Mouse (Mus musculus) CH12.LX (cell line): ENCODE data around the gene Ski. TPM values are rescaled to one million over a fixed set of nuclear protein-coding genes. Genes with fewer than 3 reads are reported as not detected.
A peak's percentile ranks its signal among the peaks of the same experiment; 100 is the strongest.

Source experiments
- DNase-seq: peaks from one replicate; pipeline ENCODE4 v3.0.0-alpha.2; 2013; ENCODE audit errors: extremely low read depth
- H3K27ac ChIP-seq: 2 replicates; pipeline ENCODE4 v1.5.1; 2012; ENCODE audit warnings: low read depth, mild to moderate bottlenecking, control low read depth, moderate library complexity; ENCODE audit not compliant: insufficient read depth
- H3K27me3 ChIP-seq: replicated peaks from 2 replicates; pipeline ENCODE3; 2012; ENCODE audit warnings: inconsistent platforms
- H3K36me3 ChIP-seq, 2 experiments: replicated peaks in 1 of 2; 2 replicates each; pipeline versions ENCODE3 to v1.6.1; 2012; ENCODE audit warnings: inconsistent platforms in 1 of 2, low read length in 1 of 2, mild to moderate bottlenecking in 1 of 2, mixed read lengths in 1 of 2, moderate library complexity in 1 of 2; ENCODE audit not compliant: control insufficient read depth in 1 of 2, insufficient read depth in 1 of 2
- H3K4me1 ChIP-seq, 2 experiments: 2 replicates each; pipeline ENCODE4 v1.6.1; 2012; ENCODE audit warnings: inconsistent platforms in 1 of 2, moderate library complexity in 1 of 2; ENCODE audit not compliant: insufficient read depth in 2 of 2, control insufficient read depth in 1 of 2
- H3K4me2 ChIP-seq: 2 replicates; pipeline ENCODE4 v1.6.1; 2012; ENCODE audit warnings: low read depth, mild to moderate bottlenecking, control low read depth; ENCODE audit not compliant: poor library complexity, insufficient read depth, severe bottlenecking
- H3K4me3 ChIP-seq, 3 experiments: fragments of 150-350 bp in 1 of 3; sonication (generic) in 1 of 3; replicated peaks in 1 of 3; 2 replicates each; pipeline versions ENCODE3 to v1.5.1; 2011 to 2012; ENCODE audit warnings: low read depth in 2 of 3, low read length in 2 of 3, mild to moderate bottlenecking in 2 of 3, moderate library complexity in 2 of 3, control low read depth in 1 of 3, improper control_type of control experiment in 1 of 3, inconsistent platforms in 1 of 3, mixed read lengths in 1 of 3; ENCODE audit not compliant: poor library complexity in 1 of 3
- H3K79me2 ChIP-seq: replicated peaks from 2 replicates; pipeline ENCODE4 v1.6.1; 2012; ENCODE audit warnings: mild to moderate bottlenecking, moderate library complexity; ENCODE audit not compliant: control insufficient read depth, poor library complexity, insufficient read depth, severe bottlenecking; ENCODE audit errors: extremely low read depth
- H3K9ac ChIP-seq: 2 replicates; pipeline ENCODE4 v1.6.1; 2012; ENCODE audit warnings: low read depth, mild to moderate bottlenecking, control low read depth, moderate library complexity; ENCODE audit not compliant: insufficient read depth
- H3K9me3 ChIP-seq: replicated peaks from 2 replicates; pipeline ENCODE3; 2012; ENCODE audit warnings: low read length, inconsistent platforms, mixed read lengths
- BHLHE40 ChIP-seq: IDR thresholded peaks from 2 replicates; pipeline ENCODE4 v1.6.1; 2011; ENCODE audit warnings: mild to moderate bottlenecking, low read depth, low read length, improper control_type of control experiment
- CHD1 ChIP-seq: IDR thresholded peaks from 2 replicates; pipeline ENCODE4 v1.6.1; 2012; ENCODE audit warnings: low read depth, low read length, improper control_type of control experiment, inconsistent platforms
- CHD2 ChIP-seq: IDR thresholded peaks from 2 replicates; pipeline ENCODE4 v1.6.1; 2011; ENCODE audit warnings: low read length, improper control_type of control experiment
- E2F4 ChIP-seq: IDR thresholded peaks from 2 replicates; pipeline ENCODE4 v1.6.1; 2011; ENCODE audit warnings: low read depth, low read length, improper control_type of control experiment; ENCODE audit not compliant: insufficient replicate concordance
- ELF1 ChIP-seq: IDR thresholded peaks from 2 replicates; pipeline ENCODE4 v1.6.1; 2014; ENCODE audit warnings: low read depth, mild to moderate bottlenecking, inconsistent platforms, low read length, improper control_type of control experiment
- ETS1 ChIP-seq: conservative IDR thresholded peaks from 2 replicates; pipeline ENCODE4 v1.6.1; 2012; ENCODE audit warnings: low read depth, mild to moderate bottlenecking, inconsistent platforms, low read length, improper control_type of control experiment, moderate library complexity
- GABPA ChIP-seq: IDR thresholded peaks from 2 replicates; pipeline ENCODE4 v1.6.1; 2012; ENCODE audit warnings: low read depth, low read length, improper control_type of control experiment, inconsistent platforms; ENCODE audit not compliant: insufficient replicate concordance
- HCFC1 ChIP-seq: IDR thresholded peaks from 2 replicates; pipeline ENCODE4 v1.6.1; 2012; ENCODE audit warnings: low read depth, mild to moderate bottlenecking, inconsistent platforms, low read length, improper control_type of control experiment
- JUN ChIP-seq: IDR thresholded peaks from 2 replicates; pipeline ENCODE4 v1.6.1; 2011; ENCODE audit warnings: low read depth, mild to moderate bottlenecking, low read length, improper control_type of control experiment, moderate library complexity; ENCODE audit not compliant: insufficient read depth
- KAT2A ChIP-seq: IDR thresholded peaks from 2 replicates; pipeline ENCODE4 v1.6.1; 2012; ENCODE audit warnings: low read length, improper control_type of control experiment, inconsistent platforms; ENCODE audit not compliant: insufficient replicate concordance
- MAFK ChIP-seq: IDR thresholded peaks from 2 replicates; pipeline ENCODE4 v1.6.1; 2011; ENCODE audit warnings: low read length, improper control_type of control experiment; ENCODE audit not compliant: insufficient replicate concordance
- MAZ ChIP-seq: IDR thresholded peaks from 2 replicates; pipeline ENCODE4 v1.6.1; 2012; ENCODE audit warnings: low read depth, mild to moderate bottlenecking, inconsistent platforms, low read length, improper control_type of control experiment, moderate library complexity
- MEF2A ChIP-seq: IDR thresholded peaks from 2 replicates; pipeline ENCODE4 v1.6.1; 2014; ENCODE audit warnings: low read depth, mild to moderate bottlenecking, inconsistent platforms, low read length, improper control_type of control experiment, borderline replicate concordance
- MXI1 ChIP-seq: IDR thresholded peaks from 2 replicates; pipeline ENCODE4 v1.6.1; 2011; ENCODE audit warnings: mild to moderate bottlenecking, low read depth, low read length, improper control_type of control experiment
- MYC ChIP-seq: IDR thresholded peaks from 2 replicates; pipeline ENCODE4 v1.6.1; 2011; ENCODE audit warnings: low read depth, mild to moderate bottlenecking, improper control_type of control experiment, low read length
- PAX5 ChIP-seq: IDR thresholded peaks from 2 replicates; pipeline ENCODE4 v1.6.1; 2012; ENCODE audit warnings: low read length, inconsistent platforms, mixed read lengths
- POLR2A ChIP-seq: IDR thresholded peaks from 2 replicates; pipeline ENCODE4 v1.6.1; 2011; ENCODE audit warnings: low read depth, mild to moderate bottlenecking, improper control_type of control experiment, low read length
- RAD21 ChIP-seq: IDR thresholded peaks from 2 replicates; pipeline ENCODE4 v1.6.1; 2011; ENCODE audit warnings: low read depth, mild to moderate bottlenecking, low read length, improper control_type of control experiment, moderate library complexity
- RCOR1 ChIP-seq: conservative IDR thresholded peaks from 2 replicates; pipeline ENCODE4 v1.6.1; 2012; ENCODE audit warnings: low read depth, mild to moderate bottlenecking, inconsistent platforms, low read length, improper control_type of control experiment
- SIN3A ChIP-seq: IDR thresholded peaks from 2 replicates; pipeline ENCODE4 v1.6.1; 2012; ENCODE audit warnings: low read length, improper control_type of control experiment, inconsistent platforms
- TBP ChIP-seq: conservative IDR thresholded peaks from 2 replicates; pipeline ENCODE4 v1.6.1; 2011; ENCODE audit warnings: low read depth, low read length, improper control_type of control experiment
- TCF12 ChIP-seq: IDR thresholded peaks from 2 replicates; pipeline ENCODE4 v1.6.1; 2014; ENCODE audit warnings: low read depth, mild to moderate bottlenecking, inconsistent platforms, low read length, improper control_type of control experiment
- UBTF ChIP-seq: IDR thresholded peaks from 2 replicates; pipeline ENCODE4 v1.6.1; 2012; ENCODE audit warnings: low read depth, mild to moderate bottlenecking, inconsistent platforms, low read length, improper control_type of control experiment, moderate library complexity
- USF1 ChIP-seq: IDR thresholded peaks from 2 replicates; pipeline ENCODE4 v1.6.1; 2014; ENCODE audit warnings: low read depth, mild to moderate bottlenecking, inconsistent platforms, low read length, improper control_type of control experiment
- USF2 ChIP-seq: conservative IDR thresholded peaks from 2 replicates; pipeline ENCODE4 v1.6.1; 2011; ENCODE audit warnings: low read depth, low read length, improper control_type of control experiment
- ZC3H11A ChIP-seq: IDR thresholded peaks from 2 replicates; pipeline ENCODE4 v1.6.1; 2012; ENCODE audit warnings: low read depth, mild to moderate bottlenecking, inconsistent platforms, low read length, improper control_type of control experiment
- ZKSCAN1 ChIP-seq: IDR thresholded peaks from 2 replicates; pipeline ENCODE4 v1.6.1; 2012; ENCODE audit warnings: low read depth, inconsistent platforms, low read length, improper control_type of control experiment, borderline replicate concordance
- ZMIZ1 ChIP-seq: IDR thresholded peaks from 2 replicates; pipeline ENCODE4 v1.6.1; 2012; ENCODE audit warnings: low read depth, mild to moderate bottlenecking, inconsistent platforms, low read length, improper control_type of control experiment
- ZNF384 ChIP-seq: IDR thresholded peaks from 2 replicates; pipeline ENCODE4 v1.6.1; 2012; ENCODE audit warnings: low read depth, low read length, improper control_type of control experiment, inconsistent platforms
- dilution Hi-C: fragments of 300-500 bp; cut with MboI; formaldehyde crosslinking; loops from 2 replicates; pipeline ENCODE4 v1.14.3; 2020; ENCODE audit warnings: low sequenced_read_pairs; ENCODE audit not compliant: extremely low pct_unique_long_range_greater_than_20kb, extremely low pct_ligation_motif_present
- in situ Hi-C: fragments of 300-500 bp; cut with MboI; formaldehyde crosslinking; loops from 3 replicates; pipeline ENCODE4 v1.14.3; 2019; ENCODE audit warnings: low sequenced_read_pairs, low pct_ligation_motif_present, low pct_unique_long_range_greater_than_20kb, mixed read lengths
- polyA plus RNA-seq: library from polyadenylated mRNA; unstranded; fragments of >175 nt; gene quantifications from 2 replicates; pipeline ENCODE4 v1.2.1, GENCODE M21; 2012; ENCODE audit warnings: low read depth; ENCODE audit not compliant: insufficient read length
- total RNA-seq, 2 experiments: library from RNA; depleted of rRNA; stranded (reverse); fragments of 300-350 nt in 1 of 2; fragments of >200 nt in 1 of 2; gene quantifications; 2 replicates each; pipeline ENCODE4 v1.2.3; 2012 to 2014

Gene Ski
- total and polyA plus RNA-seq, 3 experiments, result 4.1 to 17.9 (median 10.1) TPM

- dilution Hi-C loops, result no loop called here
- H3K4me3 ChIP-seq, result no peak overlapping the region
- H3K9me3 ChIP-seq, result no peaks in the 10 kb centered on the region
- H3K27ac ChIP-seq, result no peak overlapping the region
- H3K79me2 ChIP-seq, result peaks cover 14% of the 10 kb centered on the region
- no peak for DNase-seq
- H3K4me1 ChIP-seq, result peaks cover 7 to 9% of the 10 kb centered on the region in 2 experiments
- no peak overlapping the region for H3K9ac ChIP-seq
- in situ Hi-C loops, result loop anchor here (25.0 kb wide), 1 partner anchor 264 kb away; the partner anchor contains the start of genes Hes5 and Pank4
- TF ChIP-seq POLR2A, result no peak
- no peak for TF ChIP-seq JUN
- TF ChIP-seq MEF2A, result no peak
- no peak for TF ChIP-seq ETS1
- TF ChIP-seq E2F4, result no peak
- no peak for TF ChIP-seq CHD2
- no peaks in the 10 kb centered on the region for H3K36me3 ChIP-seq
- H3K4me2 ChIP-seq, result no peak overlapping the region
- H3K27me3 ChIP-seq, result peaks cover 50% of the 10 kb centered on the region
Measured at GRCm38 (mm10) chr4:155225918-155226317, 3.5 kb upstream of the Ski start.

DNA sequence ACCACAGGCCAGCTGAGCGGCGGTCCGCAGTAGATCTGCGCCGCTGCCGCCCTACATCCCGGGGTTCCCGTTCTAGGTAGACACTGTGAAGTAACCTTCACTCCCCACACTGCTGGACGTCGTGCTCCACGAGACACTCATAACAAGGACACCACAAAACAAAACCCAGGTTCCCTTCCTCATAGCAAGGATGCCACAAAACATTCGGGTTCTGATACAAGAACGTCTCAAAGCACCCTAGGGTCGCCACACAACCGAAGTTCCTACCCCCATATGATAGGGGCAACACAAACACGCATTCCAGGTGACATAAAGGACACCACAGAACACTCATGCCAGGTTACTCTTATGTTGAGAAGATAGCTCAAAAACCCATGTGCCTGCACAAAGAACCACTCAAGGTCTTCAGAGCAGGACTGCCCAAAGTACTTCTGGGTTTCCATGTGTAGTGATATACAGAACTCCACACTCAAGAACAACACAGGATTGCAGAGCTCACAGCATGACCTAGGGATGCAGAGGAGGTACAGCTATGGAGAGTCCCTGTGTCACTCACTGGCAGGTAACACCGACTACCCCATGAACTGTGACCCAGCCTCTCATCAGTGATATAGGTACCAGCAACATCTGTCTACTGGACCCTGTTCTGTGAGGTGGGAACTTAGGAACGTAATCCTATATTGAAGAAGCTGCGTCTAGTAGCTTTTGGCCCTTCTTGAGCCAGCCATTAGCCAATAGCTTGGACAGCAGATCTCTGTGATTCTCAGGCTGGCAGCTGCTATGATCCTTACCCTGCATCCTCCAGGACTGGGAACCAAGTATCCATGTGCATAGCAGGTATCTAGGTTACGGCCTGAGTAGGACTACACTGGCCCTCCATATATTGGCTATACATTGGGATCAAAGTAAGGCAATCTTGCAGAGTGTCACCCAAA, 1.5 kb upstream of the Ski start:
- Histone ChIP-seq H3K36me3 (peaks cover 0 to 3% of the 10 kb centered on the region in 2 experiments), H3K4me3 (peak overlapping the region; percentile 10 to 39 (median 36)), H3K79me2 (peaks cover 34% of the 10 kb centered on the region), H3K27me3 (peaks cover 47% of the 10 kb centered on the region), H3K9me3 (no peaks in the 10 kb centered on the region), H3K9ac (peak overlapping the region; percentile 27), H3K4me2 (peak overlapping the region; percentile 17; the same call in 1 of the 2 replicates), H3K4me1 (peaks cover 9 to 20% of the 10 kb centered on the region in 2 experiments), H3K27ac (peak overlapping the region; percentile 54)
- in situ Hi-C loops, result no loop called here
- dilution Hi-C loops, result no loop called here
- DNase-seq, result no peak
- no peak for TF ChIP-seq TBP
- TF ChIP-seq CHD1, result no peak
- no peak for TF ChIP-seq MEF2A
- peak; percentile 57; the same call in 1 of the 2 replicates for TF ChIP-seq RCOR1
- no peak for TF ChIP-seq ZKSCAN1
- TF ChIP-seq MXI1, result no peak
- TF ChIP-seq ZC3H11A, result no peak
- no peak for TF ChIP-seq TCF12
- TF ChIP-seq MAZ, result no peak
- no peak for TF ChIP-seq E2F4
- no peak for TF ChIP-seq POLR2A
- no peak for TF ChIP-seq RAD21
- peak; percentile 63; the same call in 1 of the 2 replicates for TF ChIP-seq MAFK
- TF ChIP-seq SIN3A, result no peak; the same call in 1 of the 2 replicates
- TF ChIP-seq UBTF, result no peak
- TF ChIP-seq GABPA, result no peak
- TF ChIP-seq HCFC1, result no peak
- no peak for TF ChIP-seq ELF1
- TF ChIP-seq MYC, result no peak
- no peak for TF ChIP-seq KAT2A
- TF ChIP-seq ETS1, result peak; percentile 77; the same call in 1 of the 2 replicates
- TF ChIP-seq ZMIZ1, result 0 out of 2 replicates have a peak, but pooled peaks have one; percentile 20
- no peak for TF ChIP-seq USF1
- no peak for TF ChIP-seq USF2
- TF ChIP-seq ZNF384, result no peak
- no peak for TF ChIP-seq BHLHE40
- no peak for TF ChIP-seq PAX5
